Mouse (Mus musculus): ENCODE measurements at regions not wholly inside any gene's neighbourhood (a gene's known extent, or its start where the extent isn't known, plus 50 kb on each side); places are given as distances from the start of the nearest gene placed in this dataset.

- no peak overlapping the region for H3K9ac ChIP-seq (ENCODE audit: low read depth, low read length)
- ATAC-seq (replicated peaks; ENCODE audit: low FRiP score) (no peak), DNase-seq (ENCODE audit: low spot score) (no peak)
- H3K27ac ChIP-seq (ENCODE audit: low read depth, low read length), result no peak overlapping the region
- H3K4me1 ChIP-seq (replicated peaks; ENCODE audit: control insufficient read depth, insufficient read depth, low read length), result no peaks in the 10 kb centered on the region
- H3K27me3 ChIP-seq (replicated peaks; ENCODE audit: control insufficient read depth, insufficient read depth, low read length), result no peaks in the 10 kb centered on the region
- WGBS, result 91% methylated on average over 3 of the region's 3 CpGs
- H3K9me3 ChIP-seq (ENCODE audit: control insufficient read depth, low read length), result no peaks in the 10 kb centered on the region
- H3K4me2 ChIP-seq, result no peak overlapping the region
- H3K36me3 ChIP-seq (ENCODE audit: control insufficient read depth, insufficient read depth, low read length), result no peaks in the 10 kb centered on the region
- H3K4me3 ChIP-seq (ENCODE audit: low read depth, low read length), result no peak overlapping the region
These were observed 104.8 kb upstream of the Spata13 start for GRCm38 (mm10) chr14:60529022-60529421.

- Histone ChIP-seq H3K9me3 (ENCODE audit: control insufficient read depth, low read length) (no peaks in the 10 kb centered on the region), H3K4me3 (ENCODE audit: low read depth, low read length) (no peak overlapping the region), H3K9ac (ENCODE audit: low read depth, low read length) (no peak overlapping the region), H3K27ac (ENCODE audit: low read depth, low read length) (no peak overlapping the region), H3K4me1 (replicated peaks; ENCODE audit: control insufficient read depth, insufficient read depth, low read length) (no peaks in the 10 kb centered on the region), H3K4me2 (no peak overlapping the region), H3K27me3 (replicated peaks; ENCODE audit: control insufficient read depth, insufficient read depth, low read length) (no peaks in the 10 kb centered on the region), H3K36me3 (ENCODE audit: control insufficient read depth, insufficient read depth, low read length) (no peaks in the 10 kb centered on the region)
- ATAC-seq (replicated peaks; ENCODE audit: low FRiP score) (no peak), DNase-seq (ENCODE audit: low spot score) (no peak)
- WGBS, result 53% methylated on average over 7 of the region's 7 CpGs
These were observed 104.0 kb upstream of the Spata13 start for GRCm38 (mm10) chr14:60529646-60530347.

GRCm38 (mm10) chr14:60530348-60530711, 103.5 kb upstream of the Spata13 start:
- no peak overlapping the region for H3K4me2 ChIP-seq
- H3K9me3 ChIP-seq (ENCODE audit: control insufficient read depth, low read length), result no peaks in the 10 kb centered on the region
- no peak overlapping the region for H3K4me3 ChIP-seq (ENCODE audit: low read depth, low read length)
- no peak overlapping the region for H3K27ac ChIP-seq (ENCODE audit: low read depth, low read length)
- H3K36me3 ChIP-seq (ENCODE audit: control insufficient read depth, insufficient read depth, low read length), result no peaks in the 10 kb centered on the region
- no peaks in the 10 kb centered on the region for H3K27me3 ChIP-seq (replicated peaks; ENCODE audit: control insufficient read depth, insufficient read depth, low read length)
- no peak for ATAC-seq (replicated peaks; ENCODE audit: low FRiP score)
- WGBS, result 26% methylated on average over 6 of the region's 6 CpGs
- DNase-seq (ENCODE audit: low spot score), result no peak
- no peaks in the 10 kb centered on the region for H3K4me1 ChIP-seq (replicated peaks; ENCODE audit: control insufficient read depth, insufficient read depth, low read length)
- H3K9ac ChIP-seq (ENCODE audit: low read depth, low read length), result no peak overlapping the region

- H3K27me3 ChIP-seq (replicated peaks; ENCODE audit: control insufficient read depth, insufficient read depth, low read length), result no peaks in the 10 kb centered on the region
- H3K4me2 ChIP-seq, result no peak overlapping the region
- H3K9me3 ChIP-seq (ENCODE audit: control insufficient read depth, low read length), result no peaks in the 10 kb centered on the region
- no peak for ATAC-seq (replicated peaks; ENCODE audit: low FRiP score)
- 79% methylated on average over 5 of the region's 5 CpGs for WGBS
- H3K4me1 ChIP-seq (replicated peaks; ENCODE audit: control insufficient read depth, insufficient read depth, low read length), result no peaks in the 10 kb centered on the region
- DNase-seq (ENCODE audit: low spot score), result no peak
- no peak overlapping the region for H3K4me3 ChIP-seq (ENCODE audit: low read depth, low read length)
- no peak overlapping the region for H3K27ac ChIP-seq (ENCODE audit: low read depth, low read length)
- no peak overlapping the region for H3K9ac ChIP-seq (ENCODE audit: low read depth, low read length)
- no peaks in the 10 kb centered on the region for H3K36me3 ChIP-seq (ENCODE audit: control insufficient read depth, insufficient read depth, low read length)
These were observed 102.8 kb upstream of the Spata13 start for GRCm38 (mm10) chr14:60530973-60531372.

- Histone ChIP-seq H3K4me2 (no peak overlapping the region), H3K27ac (ENCODE audit: low read depth, low read length) (no peak overlapping the region), H3K4me1 (replicated peaks; ENCODE audit: control insufficient read depth, insufficient read depth, low read length) (no peaks in the 10 kb centered on the region), H3K36me3 (ENCODE audit: control insufficient read depth, insufficient read depth, low read length) (no peaks in the 10 kb centered on the region), H3K9ac (ENCODE audit: low read depth, low read length) (no peak overlapping the region), H3K9me3 (ENCODE audit: control insufficient read depth, low read length) (no peaks in the 10 kb centered on the region), H3K27me3 (replicated peaks; ENCODE audit: control insufficient read depth, insufficient read depth, low read length) (no peaks in the 10 kb centered on the region), H3K4me3 (ENCODE audit: low read depth, low read length) (no peak overlapping the region)
- ATAC-seq (replicated peaks; ENCODE audit: low FRiP score) (no peak), DNase-seq (ENCODE audit: low spot score) (no peak)
These were observed 102.0 kb upstream of the Spata13 start for GRCm38 (mm10) chr14:60531766-60532165.

- Histone ChIP-seq H3K36me3 (ENCODE audit: control insufficient read depth, insufficient read depth, low read length) (no peaks in the 10 kb centered on the region), H3K9ac (ENCODE audit: low read depth, low read length) (no peak overlapping the region), H3K27ac (ENCODE audit: low read depth, low read length) (no peak overlapping the region), H3K4me3 (ENCODE audit: low read depth, low read length) (no peak overlapping the region), H3K27me3 (replicated peaks; ENCODE audit: control insufficient read depth, insufficient read depth, low read length) (no peaks in the 10 kb centered on the region), H3K4me2 (no peak overlapping the region), H3K4me1 (replicated peaks; ENCODE audit: control insufficient read depth, insufficient read depth, low read length) (no peaks in the 10 kb centered on the region), H3K9me3 (ENCODE audit: control insufficient read depth, low read length) (no peaks in the 10 kb centered on the region)
- WGBS, result 70% methylated on average over 23 of the region's 23 CpGs
- no peak for ATAC-seq (replicated peaks; ENCODE audit: low FRiP score)
- no peak for DNase-seq (ENCODE audit: low spot score)
These were observed 100.2 kb upstream of the Spata13 start for GRCm38 (mm10) chr14:60533452-60534224.

GRCm38 (mm10) chr14:60539040-60539439, 94.8 kb upstream of the Spata13 start:
- WGBS, result 74% methylated on average over 2 of the region's 2 CpGs

GRCm38 (mm10) chr14:60540111-60540510, 93.7 kb upstream of the Spata13 start:
- Histone ChIP-seq H3K36me3 (ENCODE audit: control insufficient read depth, insufficient read depth, low read length) (no peaks in the 10 kb centered on the region), H3K27ac (ENCODE audit: low read depth, low read length) (no peak overlapping the region)
- WGBS, result 75% methylated on average over 4 of the region's 4 CpGs

More at GRCm38 (mm10) chr14:60539040-60539439, 94.8 kb upstream of the Spata13 start:
- no peak for DNase-seq (ENCODE audit: low spot score)
- no peak for ATAC-seq (replicated peaks; ENCODE audit: low FRiP score)
- Histone ChIP-seq H3K9ac (ENCODE audit: low read depth, low read length) (no peak overlapping the region), H3K4me3 (ENCODE audit: low read depth, low read length) (no peak overlapping the region), H3K27ac (ENCODE audit: low read depth, low read length) (no peak overlapping the region), H3K27me3 (replicated peaks; ENCODE audit: control insufficient read depth, insufficient read depth, low read length) (no peaks in the 10 kb centered on the region), H3K4me1 (replicated peaks; ENCODE audit: control insufficient read depth, insufficient read depth, low read length) (no peaks in the 10 kb centered on the region), H3K9me3 (ENCODE audit: control insufficient read depth, low read length) (no peaks in the 10 kb centered on the region), H3K36me3 (ENCODE audit: control insufficient read depth, insufficient read depth, low read length) (no peaks in the 10 kb centered on the region), H3K4me2 (no peak overlapping the region)

GRCm38 (mm10) chr14:60541596-60541995, 92.2 kb upstream of the Spata13 start:
- ATAC-seq (replicated peaks; ENCODE audit: low FRiP score) (no peak), DNase-seq (ENCODE audit: low spot score) (no peak)
- WGBS, result 66% methylated on average over 5 of the region's 5 CpGs

More at GRCm38 (mm10) chr14:60540111-60540510, 93.7 kb upstream of the Spata13 start:
- Histone ChIP-seq H3K4me2 (no peak overlapping the region), H3K27me3 (replicated peaks; ENCODE audit: control insufficient read depth, insufficient read depth, low read length) (no peaks in the 10 kb centered on the region), H3K4me1 (replicated peaks; ENCODE audit: control insufficient read depth, insufficient read depth, low read length) (no peaks in the 10 kb centered on the region), H3K9ac (ENCODE audit: low read depth, low read length) (no peak overlapping the region), H3K4me3 (ENCODE audit: low read depth, low read length) (no peak overlapping the region), H3K9me3 (ENCODE audit: control insufficient read depth, low read length) (no peaks in the 10 kb centered on the region)
- ATAC-seq (replicated peaks; ENCODE audit: low FRiP score) (no peak), DNase-seq (ENCODE audit: low spot score) (no peak)

More at GRCm38 (mm10) chr14:60541596-60541995, 92.2 kb upstream of the Spata13 start:
- Histone ChIP-seq H3K9ac (ENCODE audit: low read depth, low read length) (no peak overlapping the region), H3K4me3 (ENCODE audit: low read depth, low read length) (no peak overlapping the region), H3K27me3 (replicated peaks; ENCODE audit: control insufficient read depth, insufficient read depth, low read length) (no peaks in the 10 kb centered on the region), H3K9me3 (ENCODE audit: control insufficient read depth, low read length) (no peaks in the 10 kb centered on the region), H3K4me1 (replicated peaks; ENCODE audit: control insufficient read depth, insufficient read depth, low read length) (no peaks in the 10 kb centered on the region), H3K4me2 (no peak overlapping the region), H3K27ac (ENCODE audit: low read depth, low read length) (no peak overlapping the region), H3K36me3 (ENCODE audit: control insufficient read depth, insufficient read depth, low read length) (no peaks in the 10 kb centered on the region)

Data from liver, embryonic 11.5 days (tissue).